Mouse (Mus musculus) CH12.LX (cell line): ENCODE results near the gene Alk. TPM values are rescaled to one million over a fixed set of nuclear protein-coding genes. Genes with fewer than 3 reads are reported as not detected.

Source experiments
- DNase-seq: peaks from one replicate; pipeline ENCODE4 v3.0.0-alpha.2; 2013; ENCODE audit errors: extremely low read depth
- H3K27ac ChIP-seq: 2 replicates; pipeline ENCODE4 v1.5.1; 2012; ENCODE audit warnings: low read depth, mild to moderate bottlenecking, control low read depth, moderate library complexity; ENCODE audit not compliant: insufficient read depth
- H3K27me3 ChIP-seq: replicated peaks from 2 replicates; pipeline ENCODE3; 2012; ENCODE audit warnings: inconsistent platforms
- H3K36me3 ChIP-seq, 2 experiments: replicated peaks in 1 of 2; 2 replicates each; pipeline versions ENCODE3 to v1.6.1; 2012; ENCODE audit warnings: inconsistent platforms in 1 of 2, low read length in 1 of 2, mild to moderate bottlenecking in 1 of 2, mixed read lengths in 1 of 2, moderate library complexity in 1 of 2; ENCODE audit not compliant: control insufficient read depth in 1 of 2, insufficient read depth in 1 of 2
- H3K4me1 ChIP-seq, 2 experiments: 2 replicates each; pipeline ENCODE4 v1.6.1; 2012; ENCODE audit warnings: inconsistent platforms in 1 of 2, moderate library complexity in 1 of 2; ENCODE audit not compliant: insufficient read depth in 2 of 2, control insufficient read depth in 1 of 2
- H3K4me2 ChIP-seq: 2 replicates; pipeline ENCODE4 v1.6.1; 2012; ENCODE audit warnings: low read depth, mild to moderate bottlenecking, control low read depth; ENCODE audit not compliant: poor library complexity, insufficient read depth, severe bottlenecking
- H3K4me3 ChIP-seq, 3 experiments: fragments of 150-350 bp in 1 of 3; sonication (generic) in 1 of 3; replicated peaks in 1 of 3; 2 replicates each; pipeline versions ENCODE3 to v1.5.1; 2011 to 2012; ENCODE audit warnings: low read depth in 2 of 3, low read length in 2 of 3, mild to moderate bottlenecking in 2 of 3, moderate library complexity in 2 of 3, control low read depth in 1 of 3, improper control_type of control experiment in 1 of 3, inconsistent platforms in 1 of 3, mixed read lengths in 1 of 3; ENCODE audit not compliant: poor library complexity in 1 of 3
- H3K79me2 ChIP-seq: replicated peaks from 2 replicates; pipeline ENCODE4 v1.6.1; 2012; ENCODE audit warnings: mild to moderate bottlenecking, moderate library complexity; ENCODE audit not compliant: control insufficient read depth, poor library complexity, insufficient read depth, severe bottlenecking; ENCODE audit errors: extremely low read depth
- H3K9ac ChIP-seq: 2 replicates; pipeline ENCODE4 v1.6.1; 2012; ENCODE audit warnings: low read depth, mild to moderate bottlenecking, control low read depth, moderate library complexity; ENCODE audit not compliant: insufficient read depth
- H3K9me3 ChIP-seq: replicated peaks from 2 replicates; pipeline ENCODE3; 2012; ENCODE audit warnings: low read length, inconsistent platforms, mixed read lengths
- BHLHE40 ChIP-seq: IDR thresholded peaks from 2 replicates; pipeline ENCODE4 v1.6.1; 2011; ENCODE audit warnings: mild to moderate bottlenecking, low read depth, low read length, improper control_type of control experiment
- CHD1 ChIP-seq: IDR thresholded peaks from 2 replicates; pipeline ENCODE4 v1.6.1; 2012; ENCODE audit warnings: low read depth, low read length, improper control_type of control experiment, inconsistent platforms
- ELF1 ChIP-seq: IDR thresholded peaks from 2 replicates; pipeline ENCODE4 v1.6.1; 2014; ENCODE audit warnings: low read depth, mild to moderate bottlenecking, inconsistent platforms, low read length, improper control_type of control experiment
- ETS1 ChIP-seq: conservative IDR thresholded peaks from 2 replicates; pipeline ENCODE4 v1.6.1; 2012; ENCODE audit warnings: low read depth, mild to moderate bottlenecking, inconsistent platforms, low read length, improper control_type of control experiment, moderate library complexity
- HCFC1 ChIP-seq: IDR thresholded peaks from 2 replicates; pipeline ENCODE4 v1.6.1; 2012; ENCODE audit warnings: low read depth, mild to moderate bottlenecking, inconsistent platforms, low read length, improper control_type of control experiment
- IRF4 ChIP-seq: IDR thresholded peaks from 2 replicates; pipeline ENCODE4 v1.6.1; 2014; ENCODE audit warnings: low read depth, mild to moderate bottlenecking, inconsistent platforms, low read length, improper control_type of control experiment
- MAX ChIP-seq: IDR thresholded peaks from 2 replicates; pipeline ENCODE4 v1.6.1; 2011; ENCODE audit warnings: low read length, improper control_type of control experiment
- MAZ ChIP-seq: IDR thresholded peaks from 2 replicates; pipeline ENCODE4 v1.6.1; 2012; ENCODE audit warnings: low read depth, mild to moderate bottlenecking, inconsistent platforms, low read length, improper control_type of control experiment, moderate library complexity
- NELFE ChIP-seq: IDR thresholded peaks from 2 replicates; pipeline ENCODE4 v1.6.1; 2011; ENCODE audit warnings: low read depth, low read length, improper control_type of control experiment
- NRF1 ChIP-seq: IDR thresholded peaks from 2 replicates; pipeline ENCODE4 v1.6.1; 2014; ENCODE audit warnings: low read depth, mild to moderate bottlenecking, inconsistent platforms, low read length, improper control_type of control experiment, moderate library complexity
- POLR2AphosphoS2 ChIP-seq: IDR thresholded peaks from 2 replicates; pipeline ENCODE4 v1.6.1; 2011; ENCODE audit warnings: low read depth, low read length, improper control_type of control experiment
- TBP ChIP-seq: conservative IDR thresholded peaks from 2 replicates; pipeline ENCODE4 v1.6.1; 2011; ENCODE audit warnings: low read depth, low read length, improper control_type of control experiment
- TCF12 ChIP-seq: IDR thresholded peaks from 2 replicates; pipeline ENCODE4 v1.6.1; 2014; ENCODE audit warnings: low read depth, mild to moderate bottlenecking, inconsistent platforms, low read length, improper control_type of control experiment
- USF1 ChIP-seq: IDR thresholded peaks from 2 replicates; pipeline ENCODE4 v1.6.1; 2014; ENCODE audit warnings: low read depth, mild to moderate bottlenecking, inconsistent platforms, low read length, improper control_type of control experiment
- dilution Hi-C: fragments of 300-500 bp; cut with MboI; formaldehyde crosslinking; loops from 2 replicates; pipeline ENCODE4 v1.14.3; 2020; ENCODE audit warnings: low sequenced_read_pairs; ENCODE audit not compliant: extremely low pct_unique_long_range_greater_than_20kb, extremely low pct_ligation_motif_present
- in situ Hi-C: fragments of 300-500 bp; cut with MboI; formaldehyde crosslinking; loops from 3 replicates; pipeline ENCODE4 v1.14.3; 2019; ENCODE audit warnings: low sequenced_read_pairs, low pct_ligation_motif_present, low pct_unique_long_range_greater_than_20kb, mixed read lengths
- polyA plus RNA-seq: library from polyadenylated mRNA; unstranded; fragments of >175 nt; gene quantifications from 2 replicates; pipeline ENCODE4 v1.2.1, GENCODE M21; 2012; ENCODE audit warnings: low read depth; ENCODE audit not compliant: insufficient read length
- total RNA-seq, 2 experiments: library from RNA; depleted of rRNA; stranded (reverse); fragments of 300-350 nt in 1 of 2; fragments of >200 nt in 1 of 2; gene quantifications; 2 replicates each; pipeline ENCODE4 v1.2.3; 2012 to 2014

Gene Alk
- total and polyA plus RNA-seq, 3 experiments, result 0.38 to 0.63 (median 0.44) TPM

DNA sequence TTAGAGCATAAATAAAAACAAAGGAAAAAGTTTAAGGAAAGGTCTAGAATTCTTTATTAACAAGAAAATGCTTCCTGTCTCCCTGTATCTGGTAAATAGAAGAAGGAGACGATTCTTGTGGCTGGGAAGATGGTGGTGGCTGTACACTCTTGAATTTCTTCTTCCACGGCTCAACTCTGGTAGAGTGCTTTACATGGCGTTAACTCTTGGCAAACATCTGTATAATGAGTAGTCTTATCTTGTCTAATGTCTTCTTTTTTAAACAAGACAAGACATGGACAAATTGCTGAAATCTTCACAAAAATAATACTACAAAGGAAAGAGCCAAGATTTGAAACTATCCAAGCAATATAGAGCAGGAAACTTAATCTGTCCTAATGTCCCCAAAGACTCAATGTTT is 202.6 kb downstream of the Alk start:
- H3K27ac ChIP-seq, result no peak overlapping the region
- in situ Hi-C loops, result no loop called here
- H3K9ac ChIP-seq, result no peak overlapping the region
- H3K4me1 ChIP-seq, result no peaks in the 10 kb centered on the region
- H3K36me3 ChIP-seq, result no peaks in the 10 kb centered on the region
- H3K27me3 ChIP-seq, result no peaks in the 10 kb centered on the region
- TF ChIP-seq TCF12, result no peak
- TF ChIP-seq MAX, result no peak
- TF ChIP-seq BHLHE40, result no peak
- TF ChIP-seq HCFC1, result no peak
- no peak for TF ChIP-seq ELF1
- no peak for TF ChIP-seq ETS1
- no peak for TF ChIP-seq TBP
- no peak for TF ChIP-seq POLR2AphosphoS2
- TF ChIP-seq NRF1, result no peak
- TF ChIP-seq, all 38 proteins: peak for 0
- no peak overlapping the region for H3K4me3 ChIP-seq
- dilution Hi-C loops, result no loop called here
- no peaks in the 10 kb centered on the region for H3K9me3 ChIP-seq
- H3K79me2 ChIP-seq, result no peaks in the 10 kb centered on the region
- no peak overlapping the region for H3K4me2 ChIP-seq
- DNase-seq, result no peak

DNA sequence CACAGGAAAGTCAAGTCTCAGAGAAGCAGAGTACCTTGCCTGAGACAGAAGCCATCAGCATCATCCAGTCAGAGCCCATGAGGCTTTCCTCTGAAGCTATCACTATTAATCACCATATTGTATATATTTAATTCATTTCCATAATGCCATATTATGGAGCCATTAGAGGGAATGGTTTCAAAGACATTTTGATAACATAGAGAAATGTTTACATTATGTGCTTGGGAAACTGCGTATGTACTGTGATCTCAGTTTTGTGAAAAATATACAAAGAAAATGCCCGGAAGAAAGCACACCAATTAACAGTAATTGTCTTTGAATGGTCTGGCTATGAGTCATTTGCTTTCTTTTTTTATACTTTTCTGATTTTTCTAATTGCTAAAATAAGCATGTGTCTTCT is 203.1 kb downstream of the Alk start:
- H3K4me1 ChIP-seq, result no peaks in the 10 kb centered on the region
- H3K27ac ChIP-seq, result no peak overlapping the region
- no peak overlapping the region for H3K9ac ChIP-seq
- H3K27me3 ChIP-seq, result no peaks in the 10 kb centered on the region
- H3K79me2 ChIP-seq, result no peaks in the 10 kb centered on the region
- DNase-seq, result no peak
- no peak overlapping the region for H3K4me3 ChIP-seq
- no peaks in the 10 kb centered on the region for H3K9me3 ChIP-seq
- in situ Hi-C loops, result no loop called here
- TF ChIP-seq ELF1 (no peak), IRF4 (no peak), USF1 (no peak), CHD1 (no peak), BHLHE40 (no peak), MAZ (no peak), NELFE (no peak)
- dilution Hi-C loops, result no loop called here
- H3K36me3 ChIP-seq, result no peaks in the 10 kb centered on the region
- no peak overlapping the region for H3K4me2 ChIP-seq
